Mouse (Mus musculus) lung, embryonic 16.5 days (tissue): Measurements from ENCODE around the gene AI987944. TPM values are rescaled to one million over a fixed set of nuclear protein-coding genes. Genes with fewer than 3 reads are reported as not detected.

Experiments used
- ATAC-seq: fragments of 200-750 bp; cut with Nextera tagmentation; 2 replicates; pipeline ENCODE4 v1.8.0; 2017; ENCODE audit warnings: low read depth, mild to moderate bottlenecking, moderate library complexity
- H3K27ac ChIP-seq: fragments of 300-500 bp; sonication (generic); 2 replicates; pipeline ENCODE4 v1.5.1; 2014; ENCODE audit warnings: mild to moderate bottlenecking, control low read depth, low read length
- H3K27me3 ChIP-seq: fragments of 300-500 bp; sonication (generic); 2 replicates; pipeline ENCODE4 v1.6.1; 2014; ENCODE audit warnings: low read depth, low read length, mixed read lengths; ENCODE audit not compliant: control insufficient read depth, insufficient read depth
- H3K36me3 ChIP-seq: fragments of 300-500 bp; sonication (generic); 2 replicates; pipeline ENCODE4 v1.6.1; 2014; ENCODE audit warnings: low read length; ENCODE audit not compliant: control insufficient read depth, insufficient read depth
- H3K4me1 ChIP-seq: fragments of 300-500 bp; sonication (generic); replicated peaks from 2 replicates; pipeline ENCODE4 v1.6.1; 2014; ENCODE audit warnings: low read length, mixed read lengths; ENCODE audit not compliant: control insufficient read depth, insufficient read depth
- H3K4me2 ChIP-seq: fragments of 300-500 bp; sonication (generic); 2 replicates; pipeline ENCODE4 v1.6.1; 2014; ENCODE audit warnings: low read depth, low read length, control low read depth
- H3K4me3 ChIP-seq: fragments of 300-500 bp; sonication (generic); 2 replicates; pipeline ENCODE4 v1.5.1; 2014; ENCODE audit warnings: mild to moderate bottlenecking, low read length, control low read depth
- H3K9ac ChIP-seq: fragments of 300-500 bp; sonication (generic); 2 replicates; pipeline ENCODE4 v1.6.1; 2014; ENCODE audit warnings: low read length, control low read depth
- H3K9me3 ChIP-seq: fragments of 300-500 bp; sonication (generic); 2 replicates; pipeline ENCODE4 v1.6.1; 2016; ENCODE audit warnings: low read length; ENCODE audit not compliant: control insufficient read depth
- WGBS: fragments of 180-500 bp; shearing (Covaris S2); extraction: QIAGEN DNeasy Blood & Tissue Kit; methylation state at CpG from one replicate; pipeline ENCODE4 v1.1.7; 2014; 5-methylcytosine and 5-hydroxymethylcytosine counted together
- polyA plus RNA-seq: library from polyadenylated mRNA; unstranded; fragments of >200 nt; fragmentation: Nextera tagmentation; extraction: Ambion mirVana; gene quantifications from 2 replicates; pipeline ENCODE4 v1.2.1, GENCODE M21; 2015

AI987944 gene
- 13.3 and 14.4 TPM in 2 replicates for polyA plus RNA-seq

DNA sequence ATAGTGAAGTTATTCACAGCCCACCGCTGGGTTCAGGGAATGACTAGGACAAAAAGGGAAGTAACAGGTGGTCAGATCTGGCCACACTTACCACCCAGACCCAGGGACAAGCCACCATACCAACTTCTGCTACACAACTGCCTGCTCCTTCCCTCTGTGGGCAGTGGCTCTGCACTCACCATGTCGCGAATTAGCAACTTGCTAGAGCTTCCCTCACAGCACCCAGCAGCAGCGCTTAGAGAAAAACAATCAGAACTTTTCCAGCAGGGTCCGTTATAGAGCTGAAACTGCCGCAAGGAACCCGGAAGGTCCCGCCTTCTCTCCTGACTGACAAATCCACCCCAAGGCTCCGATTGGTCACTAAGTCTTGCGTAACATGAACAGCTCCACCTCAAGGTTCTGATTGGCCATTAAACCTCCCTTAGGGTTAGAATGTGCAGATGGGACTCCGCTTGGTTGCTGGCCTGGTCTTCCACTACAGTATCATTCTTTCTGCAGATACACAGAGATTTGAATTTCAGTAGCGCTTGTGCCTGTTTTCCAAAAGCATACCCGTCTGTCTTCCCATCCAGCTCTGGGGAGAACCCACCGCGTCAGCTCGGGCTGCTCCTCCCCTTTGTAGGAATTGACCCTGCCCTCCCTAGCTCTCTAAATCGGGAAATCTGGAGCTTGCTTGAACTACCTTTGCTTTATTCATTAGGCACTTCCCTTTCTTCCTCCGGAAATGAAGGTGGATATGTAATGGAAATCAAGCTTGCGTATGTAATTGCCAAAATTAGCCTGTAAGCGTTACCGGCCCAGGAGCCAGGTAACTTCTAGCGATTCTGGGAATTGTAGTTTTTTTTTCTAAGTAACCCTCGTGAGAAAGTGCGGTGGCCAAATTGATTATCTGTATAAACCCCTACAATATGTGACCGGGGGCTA lies at the start of gene AI987944:
AI987944 (minus strand) TSS at position 332 of the 924 bp plus-strand sequence.
- H3K4me2 ChIP-seq, result peak within 1 kb of the TSS; percentile 70
- no peaks in the 10 kb centered on the region for H3K4me1 ChIP-seq
- no peaks in the 10 kb centered on the region for H3K9me3 ChIP-seq
- H3K36me3 ChIP-seq, result no peaks in the 10 kb centered on the region
- peak; percentile 100 for ATAC-seq
- H3K4me3 ChIP-seq, result peak within 1 kb of the TSS; percentile 72
- H3K27me3 ChIP-seq, result no peaks in the 10 kb centered on the region
- H3K27ac ChIP-seq, result peak within 1 kb of the TSS; percentile 86
- peak within 1 kb of the TSS; percentile 72 for H3K9ac ChIP-seq
- under 1% methylated on average over 25 of the region's 25 CpGs for WGBS

DNA sequence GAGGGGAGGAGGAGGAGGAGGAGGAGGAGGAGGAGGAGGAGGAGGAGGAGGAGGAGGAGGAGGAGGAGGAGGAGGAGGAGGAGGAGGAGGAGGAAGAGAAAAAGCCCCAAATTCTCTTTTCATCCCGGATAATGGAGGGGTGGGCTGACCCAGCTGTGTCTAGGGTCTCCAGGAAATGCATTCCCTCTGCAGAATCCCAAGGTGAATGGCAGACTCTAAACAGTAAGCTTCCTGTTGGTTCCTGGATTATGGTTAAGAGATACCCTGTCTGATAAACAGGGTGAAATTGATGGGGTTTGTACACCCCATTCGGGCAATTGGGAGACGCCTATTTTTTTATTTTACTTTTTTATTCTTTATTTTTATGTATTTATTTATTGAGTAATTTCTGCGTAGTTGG lies 951 bp upstream of the AI987944 start:
- H3K27ac ChIP-seq, result no peak overlapping the region

More for the DNA sequence above, 951 bp upstream of the AI987944 start:
- no peak overlapping the region for H3K4me3 ChIP-seq
- no peaks in the 10 kb centered on the region for H3K9me3 ChIP-seq
- ATAC-seq, result no peak
- no peak overlapping the region for H3K9ac ChIP-seq
- 73% methylated on average over 4 of the region's 4 CpGs for WGBS
- no peaks in the 10 kb centered on the region for H3K4me1 ChIP-seq
- H3K27me3 ChIP-seq, result no peaks in the 10 kb centered on the region
- no peak overlapping the region for H3K4me2 ChIP-seq
- no peaks in the 10 kb centered on the region for H3K36me3 ChIP-seq

Other genes starting within 250 kb of the AI987944 start
- gene Gm5592, start 239.5 kb downstream of the AI987944 start, polyA plus RNA-seq, result not detected in 2 replicates
- gene Vmn2r57, start 55.3 kb upstream of the AI987944 start, polyA plus RNA-seq, result 0.21 and 0.23 TPM in 2 replicates
- 0.08 TPM in 2 replicates for gene Gm20449, start 106.0 kb upstream of the AI987944 start, polyA plus RNA-seq
- 10.6 and 13.1 TPM in 2 replicates for gene AW146154, start 106.5 kb upstream of the AI987944 start, polyA plus RNA-seq
- gene Gm6871, start 180.3 kb upstream of the AI987944 start, polyA plus RNA-seq, result not detected in 2 replicates
- 9.8 and 12.6 TPM in 2 replicates for gene 2610021A01Rik, start 205.9 kb upstream of the AI987944 start, polyA plus RNA-seq
- gene Zfp788, start 239.8 kb upstream of the AI987944 start, polyA plus RNA-seq, result 10.8 and 12.0 TPM in 2 replicates